Mouse (Mus musculus) ES-E14 (cell line): ENCODE results near the gene Crhr1. TPM values are rescaled to one million over a fixed set of nuclear protein-coding genes. Genes with fewer than 3 reads are reported as not detected.

Source experiments
- DNase-seq: peaks from one replicate; pipeline ENCODE4 v3.0.0-alpha.2; 2013; ENCODE audit warnings: low read depth, low spot score
- H3K27ac ChIP-seq: 2 replicates; pipeline ENCODE4 v1.5.1; 2012; ENCODE audit warnings: low read depth, mild to moderate bottlenecking, low read length, moderate library complexity, mixed read lengths; ENCODE audit not compliant: poor library complexity, insufficient read depth, severe bottlenecking
- H3K36me3 ChIP-seq: 2 replicates; pipeline ENCODE4 v1.6.1; 2012; ENCODE audit warnings: mild to moderate bottlenecking, low read length, moderate library complexity, mixed read lengths; ENCODE audit not compliant: control insufficient read depth, poor library complexity, insufficient read depth, severe bottlenecking
- H3K4me1 ChIP-seq, 2 experiments: fragments of 150-350 bp in 1 of 2; sonication (generic) in 1 of 2; 2 replicates each; pipeline ENCODE4 v1.6.1; 2012; ENCODE audit warnings: low read length in 2 of 2, mild to moderate bottlenecking in 1 of 2, mixed read lengths in 1 of 2; ENCODE audit not compliant: control insufficient read depth in 2 of 2, insufficient read depth in 2 of 2, poor library complexity in 1 of 2
- H3K4me3 ChIP-seq, 2 experiments: fragments of 150-350 bp in 1 of 2; sonication (generic) in 1 of 2; 2 replicates each; pipeline ENCODE4 v1.5.1; 2012; ENCODE audit warnings: low read length in 2 of 2, low read depth in 1 of 2, mild to moderate bottlenecking in 1 of 2, mixed read lengths in 1 of 2; ENCODE audit not compliant: insufficient read depth in 1 of 2, poor library complexity in 1 of 2, severe bottlenecking in 1 of 2
- H3K9ac ChIP-seq: 2 replicates; pipeline ENCODE4 v1.6.1; 2012; ENCODE audit warnings: low read depth, mild to moderate bottlenecking, low read length, mixed read lengths; ENCODE audit not compliant: poor library complexity, insufficient read depth, severe bottlenecking
- H3K9me3 ChIP-seq: fragments of 150-350 bp; sonication (generic); 2 replicates; pipeline ENCODE4 v1.6.1; 2012; ENCODE audit warnings: low read depth, mild to moderate bottlenecking, low read length; ENCODE audit not compliant: control insufficient read depth, insufficient read depth
- CHD2 ChIP-seq: IDR thresholded peaks from 2 replicates; pipeline ENCODE4 v1.6.1; 2014; ENCODE audit warnings: mild to moderate bottlenecking, low read depth, low read length, inconsistent platforms
- HCFC1 ChIP-seq: IDR thresholded peaks from 2 replicates; pipeline ENCODE4 v1.6.1; 2012; ENCODE audit warnings: low read length, inconsistent platforms, borderline replicate concordance; ENCODE audit not compliant: insufficient read depth
- MAFK ChIP-seq: IDR thresholded peaks from 2 replicates; pipeline ENCODE4 v1.6.1; 2014; ENCODE audit warnings: mild to moderate bottlenecking, low read depth, low read length, inconsistent platforms; ENCODE audit not compliant: insufficient read depth
- ZC3H11A ChIP-seq: IDR thresholded peaks from 2 replicates; pipeline ENCODE4 v1.6.1; 2012; ENCODE audit warnings: low read depth, mild to moderate bottlenecking, inconsistent platforms, low read length, borderline replicate concordance
- ZNF384 ChIP-seq: IDR thresholded peaks from 2 replicates; pipeline ENCODE4 v1.6.1; 2012; ENCODE audit warnings: low read depth, low read length, inconsistent platforms
- in situ Hi-C, 2 experiments: fragments of 600-800 bp; cut with MboI; formaldehyde crosslinking; loops; one replicate each; pipeline ENCODE4 v1.15.1; 2025; ENCODE audit warnings: low sequenced_read_pairs in 2 of 2, inconsistent platforms in 1 of 2; ENCODE audit not compliant: unreplicated experiment in 2 of 2
- total RNA-seq: library from RNA; depleted of rRNA; stranded (reverse); fragments of 300-350 nt; gene quantifications from 2 replicates; pipeline ENCODE4 v1.2.3, GENCODE M21; 2012

The Crhr1 gene
- total RNA-seq, 1 experiment = 0.09 TPM

GRCm38 (mm10) chr11:104154820-104155635 is 22.4 kb downstream of the Crhr1 start:
- TF ChIP-seq HCFC1 (no peak), CHD2 (no peak), ZNF384 (no peak), MAFK (no peak), ZC3H11A (no peak)
- in situ Hi-C loops = no loop called here
- DNase-seq = no peak
- Histone ChIP-seq H3K36me3 (no peaks in the 10 kb centered on the region), H3K9ac (no peak overlapping the region), H3K9me3 (no peaks in the 10 kb centered on the region), H3K4me3 (no peak overlapping the region), H3K27ac (no peak overlapping the region), H3K4me1 (no peaks in the 10 kb centered on the region)

- Histone ChIP-seq H3K4me3 (no peak overlapping the region), H3K9ac (no peak overlapping the region), H3K27ac (no peak overlapping the region), H3K4me1 (no peaks in the 10 kb centered on the region), H3K36me3 (no peaks in the 10 kb centered on the region), H3K9me3 (no peaks in the 10 kb centered on the region)
- in situ Hi-C loops = no loop called here
- no peak for DNase-seq
- TF ChIP-seq HCFC1 = no peak
Observed at GRCm38 (mm10) chr11:104155899-104156298, 23.2 kb downstream of the Crhr1 start.

GRCm38 (mm10) chr11:104156391-104156790 is 23.7 kb downstream of the Crhr1 start:
- Histone ChIP-seq H3K4me1 (no peaks in the 10 kb centered on the region), H3K9me3 (no peaks in the 10 kb centered on the region), H3K36me3 (no peaks in the 10 kb centered on the region), H3K27ac (no peak overlapping the region), H3K9ac (no peak overlapping the region), H3K4me3 (no peak overlapping the region)
- no peak for DNase-seq
- in situ Hi-C loops = no loop called here
- no peak for TF ChIP-seq MAFK

- Histone ChIP-seq H3K9ac (no peak overlapping the region), H3K9me3 (no peaks in the 10 kb centered on the region), H3K4me3 (peak overlapping the region; percentile 39 to 59), H3K27ac (no peak overlapping the region), H3K36me3 (no peaks in the 10 kb centered on the region), H3K4me1 (no peaks in the 10 kb centered on the region)
- DNase-seq = peak; percentile 77
- in situ Hi-C loops = no loop called here
- TF ChIP-seq HCFC1 (no peak), MAFK (0 out of 2 replicates have a peak, but pooled peaks have one; percentile 15), ZNF384 (no peak), ZC3H11A (no peak), CHD2 (no peak)
Observed at GRCm38 (mm10) chr11:104157603-104158259, 25.1 kb downstream of the Crhr1 start.
